Comparison of ENCODE assay signal across 8 mouse cellular contexts in the genomic region with DNA sequence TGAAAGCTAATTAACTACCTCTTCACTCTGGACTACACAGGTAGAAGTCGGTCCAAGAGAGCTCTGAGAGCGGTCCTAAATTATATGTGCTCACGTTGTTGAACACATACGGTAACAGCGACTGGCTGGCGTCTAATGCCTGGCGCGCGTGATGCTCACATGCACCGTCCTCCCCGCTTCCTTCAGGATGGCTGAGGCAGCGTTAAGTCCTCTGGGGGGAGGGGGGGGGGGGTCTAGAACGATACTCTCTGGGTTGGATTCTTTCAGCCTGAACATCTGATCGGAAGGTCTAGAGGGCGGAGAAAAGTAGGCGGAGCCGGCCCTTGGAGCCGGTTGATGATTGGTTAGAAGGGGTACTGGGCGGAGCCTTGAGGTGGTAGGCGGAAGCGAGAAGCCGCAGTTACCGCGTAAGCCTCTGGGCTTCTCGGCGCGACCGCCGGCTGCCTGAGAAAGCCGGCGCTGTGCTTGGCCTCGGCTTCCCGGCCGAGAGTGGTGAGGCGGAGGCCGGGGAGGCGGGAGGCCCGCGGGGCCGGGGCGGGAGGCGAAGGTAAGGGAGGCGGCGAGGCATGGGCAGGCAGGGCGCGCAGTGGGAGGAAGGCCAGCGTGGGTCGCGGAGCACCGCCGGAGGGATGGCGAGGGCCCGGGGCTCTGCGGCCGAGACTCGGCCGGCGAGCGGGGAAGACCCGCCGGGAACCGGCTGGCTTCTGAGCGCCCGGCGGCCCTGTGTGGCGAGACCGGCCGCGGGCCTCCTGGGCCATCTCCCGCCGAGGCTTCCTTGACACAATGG. TPM values are rescaled to one million over a fixed set of nuclear protein-coding genes. Genes with fewer than 3 reads are reported as not detected.
DNase-seq lines count a peak whose midpoint lies in the region; ATAC-seq and TF ChIP-seq lines count a peak whose summit lies in the region.

A gene (minus strand): TSS at position 214 of the 787 bp plus-strand sequence.
A gene (plus strand): TSS at position 397 of the 787 bp plus-strand sequence.

- peak; percentile 95 for TF ChIP-seq POLR2A in brain, embryonic 14.5 days (IDR thresholded peaks at IDR 0.05; ENCODE audit: borderline replicate concordance, extremely low read depth, insufficient read depth, insufficient read length, poor library complexity, severe bottlenecking)

- H3K4me3 ChIP-seq in C2C12 (ENCODE audit: insufficient read depth, poor library complexity, severe bottlenecking): peak within 1 kb of the TSS; percentile 61
- H3K4me3 ChIP-seq in erythroblast, embryonic 14.5 days (replicated peaks): peak within 1 kb of the TSS; percentile 92
- H3K4me3 ChIP-seq in heart, embryonic 13.5 days: peak within 1 kb of the TSS; percentile 85
- peak within 1 kb of the TSS; percentile 90 for H3K4me3 ChIP-seq in liver, embryonic 12.5 days
- H3K4me3 ChIP-seq in stomach, embryonic 15.5 days (replicated peaks): peak within 1 kb of the TSS; percentile 91

- DNase-seq in brain, embryonic 14.5 days (ENCODE audit: low read depth): peak; percentile 99
- peak; percentile 97 for DNase-seq in kidney, postnatal 10 days
- DNase-seq in natural killer cell, adult 2 months (ENCODE audit: low spot score in 2 of 2): peak; percentile 96 to 98

- H3K27me3 ChIP-seq in C2C12 (ENCODE audit: control insufficient read depth, insufficient read depth, insufficient read length): no peaks in the 10 kb centered on the region
- no peaks in the 10 kb centered on the region for H3K27me3 ChIP-seq in erythroblast, embryonic 14.5 days (ENCODE audit: control insufficient read depth)
- H3K27me3 ChIP-seq in heart, embryonic 13.5 days (replicated peaks): no peaks in the 10 kb centered on the region
- H3K27me3 ChIP-seq in liver, embryonic 12.5 days (replicated peaks): no peaks in the 10 kb centered on the region
- H3K27me3 ChIP-seq in stomach, embryonic 15.5 days (replicated peaks): no peaks in the 10 kb centered on the region

- peak within 1 kb of the TSS; percentile 94 for H3K4me2 ChIP-seq in heart, embryonic 13.5 days
- H3K4me2 ChIP-seq in liver, embryonic 12.5 days: peak within 1 kb of the TSS; percentile 91
- peak within 1 kb of the TSS; percentile 80 for H3K4me2 ChIP-seq in stomach, embryonic 15.5 days

- peak within 1 kb of the TSS; percentile 80 for H3K27ac ChIP-seq in heart, embryonic 13.5 days (replicated peaks)
- H3K27ac ChIP-seq in liver, embryonic 12.5 days: peak within 1 kb of the TSS; percentile 92
- peak within 1 kb of the TSS; percentile 90 for H3K27ac ChIP-seq in stomach, embryonic 15.5 days

- TF ChIP-seq CTCF in C2C12 (IDR thresholded peaks at IDR 0.05; ENCODE audit: control insufficient read depth, insufficient read depth, insufficient read length): no peak
- peak; percentile 33; the same call in 1 of the 2 replicates for TF ChIP-seq CTCF in brain, embryonic 14.5 days (IDR thresholded peaks at IDR 0.05; ENCODE audit: borderline replicate concordance, extremely low read depth, insufficient read depth, insufficient read length)

- no peaks in the 10 kb centered on the region for H3K9me3 ChIP-seq in erythroblast, embryonic 14.5 days (ENCODE audit: control insufficient read depth, low read length)
- no peaks in the 10 kb centered on the region for H3K9me3 ChIP-seq in heart, embryonic 13.5 days
- H3K9me3 ChIP-seq in liver, embryonic 12.5 days (replicated peaks): no peaks in the 10 kb centered on the region
- H3K9me3 ChIP-seq in stomach, embryonic 15.5 days: no peaks in the 10 kb centered on the region

- peaks cover 35% of the 10 kb centered on the region for H3K79me2 ChIP-seq in C2C12 (ENCODE audit: control insufficient read depth, insufficient read depth)

- H3K79me3 ChIP-seq in C2C12 (ENCODE audit: low read depth): peaks cover 27% of the 10 kb centered on the region

- WGBS in heart, embryonic 13.5 days: under 1% methylated on average over 65 of the region's 71 CpGs
- WGBS in liver, embryonic 12.5 days (ENCODE audit: insufficient replicate concordance): under 1% methylated on average over 71 of the region's 71 CpGs
- under 1% methylated on average over 67 of the region's 71 CpGs for WGBS in stomach, embryonic 15.5 days

- H3K9ac ChIP-seq in heart, embryonic 13.5 days: peak within 1 kb of the TSS; percentile 90
- H3K9ac ChIP-seq in liver, embryonic 12.5 days: peak within 1 kb of the TSS; percentile 94
- H3K9ac ChIP-seq in stomach, embryonic 15.5 days: peak within 1 kb of the TSS; percentile 76

- peak; percentile 100 for ATAC-seq in heart, embryonic 13.5 days (ENCODE audit: extremely low read depth, insufficient number of reproducible peaks, low FRiP score, low TSS enrichment)
- ATAC-seq in liver, embryonic 12.5 days: peak; percentile 99
- ATAC-seq in stomach, embryonic 15.5 days (ENCODE audit: insufficient read depth, low FRiP score, low read depth): peak; percentile 99

- H3ac ChIP-seq in C2C12 (ENCODE audit: control insufficient read depth, insufficient read length, low read depth): peak within 1 kb of the TSS; percentile 89

- H3K4me1 ChIP-seq in erythroblast, embryonic 14.5 days (ENCODE audit: control insufficient read depth): peaks cover 33% of the 10 kb centered on the region
- H3K4me1 ChIP-seq in heart, embryonic 13.5 days: peaks cover 16% of the 10 kb centered on the region
- peaks cover 28% of the 10 kb centered on the region for H3K4me1 ChIP-seq in liver, embryonic 12.5 days
- peaks cover 5% of the 10 kb centered on the region; the same call in 1 of the 2 replicates for H3K4me1 ChIP-seq in stomach, embryonic 15.5 days

- peaks cover 13% of the 10 kb centered on the region for H3K36me3 ChIP-seq in C2C12 (ENCODE audit: control insufficient read depth, insufficient read depth)
- peaks cover 9% of the 10 kb centered on the region for H3K36me3 ChIP-seq in erythroblast, embryonic 14.5 days (ENCODE audit: control insufficient read depth)
- peaks cover 6% of the 10 kb centered on the region; the same call in 1 of the 2 replicates for H3K36me3 ChIP-seq in heart, embryonic 13.5 days
- H3K36me3 ChIP-seq in liver, embryonic 12.5 days: peaks cover 7% of the 10 kb centered on the region; the same call in 1 of the 2 replicates
- no peaks in the 10 kb centered on the region for H3K36me3 ChIP-seq in stomach, embryonic 15.5 days

TF ChIP-seq in C2C12, 6 proteins besides CTCF, POLR2A, EP300 and RAD21:
- no peak for TF ChIP-seq FOSL1 (IDR thresholded peaks at IDR 0.05; ENCODE audit: insufficient read depth, low read length, poor library complexity, severe bottlenecking)
- TF ChIP-seq USF1 (IDR thresholded peaks at IDR 0.05; ENCODE audit: low read depth): peak; percentile 46
- TF ChIP-seq CEBPB (IDR thresholded peaks at IDR 0.05; ENCODE audit: low read depth): no peak
- TF ChIP-seq MYOG (IDR thresholded peaks at IDR 0.05; ENCODE audit: control insufficient read depth, extremely low read depth, insufficient read length): no peak
- TF ChIP-seq MYOD1 (IDR thresholded peaks at IDR 0.05; ENCODE audit: control insufficient read depth, insufficient read length, low read depth): no peak
- TF ChIP-seq MAX (IDR thresholded peaks at IDR 0.05): peak; percentile 69

RNA-seq across cellular contexts. Expression of the first gene that starts in this region (rescaled TPM):
- polyA plus RNA-seq in C2C12 (2012; fragmentation: generic; extraction: Trizol): 38.7 TPM
- 200 and 238 TPM in 2 replicates for polyA plus RNA-seq in brain, embryonic 14.5 days (2012; rRNA removed)
- not detected in 2 replicates for polyA plus RNA-seq in erythroblast, embryonic 14.5 days (2012)
- polyA plus RNA-seq in heart, embryonic 13.5 days (2015; fragmentation: Nextera tagmentation; extraction: Ambion mirVana): 62.0 and 64.2 TPM in 2 replicates
- polyA plus RNA-seq in liver, embryonic 12.5 days (2016; fragmentation: Nextera tagmentation; extraction: Ambion mirVana): 77.0 and 77.2 TPM in 2 replicates
- 159 and 161 TPM in 2 replicates for polyA plus RNA-seq in stomach, embryonic 15.5 days (2015; fragmentation: Nextera tagmentation; extraction: Ambion mirVana)

RNA-seq across cellular contexts. Expression of the second gene that starts in this region (rescaled TPM):
- 3.2 TPM for polyA plus RNA-seq in C2C12 (2012; fragmentation: generic; extraction: Trizol)
- polyA plus RNA-seq in brain, embryonic 14.5 days (2012; rRNA removed): 12.6 and 14.3 TPM in 2 replicates
- polyA plus RNA-seq in erythroblast, embryonic 14.5 days (2012): 0.49 and 0.92 TPM in 2 replicates
- 5.0 and 5.8 TPM in 2 replicates for polyA plus RNA-seq in heart, embryonic 13.5 days (2015; fragmentation: Nextera tagmentation; extraction: Ambion mirVana)
- polyA plus RNA-seq in liver, embryonic 12.5 days (2016; fragmentation: Nextera tagmentation; extraction: Ambion mirVana): 7.6 TPM in 2 replicates
- 7.7 and 10.2 TPM in 2 replicates for polyA plus RNA-seq in stomach, embryonic 15.5 days (2015; fragmentation: Nextera tagmentation; extraction: Ambion mirVana)

Comparison
In these comparisons a context has a peak if more than half of its experiments do, and no peak if none do; other contexts are left out.
1. Peak in every context shown above with its lines: DNase-seq, ATAC-seq, H3K4me3 ChIP-seq and H3K27ac ChIP-seq.
2. RNA of the first gene that starts in this region (polyA plus RNA-seq): 200 to 238 TPM in brain, embryonic 14.5 days, 159 to 161 TPM in stomach, embryonic 15.5 days, 77.0 to 77.2 TPM in liver, embryonic 12.5 days, 62.0 to 64.2 TPM in heart, embryonic 13.5 days and 38.7 TPM in C2C12 (single experiment); not detected in erythroblast, embryonic 14.5 days; every median in the first group is over 10 times any median in the second.